Mouse (Mus musculus): ENCODE data around the gene Gtf2b. TPM values are rescaled to one million over a fixed set of nuclear protein-coding genes. Genes with fewer than 3 reads are reported as not detected.

Gene Gtf2b
- total RNA-seq, 4 experiments from 2014 or later: 17.8 to 20.6 (median 19.2) TPM

DNA sequence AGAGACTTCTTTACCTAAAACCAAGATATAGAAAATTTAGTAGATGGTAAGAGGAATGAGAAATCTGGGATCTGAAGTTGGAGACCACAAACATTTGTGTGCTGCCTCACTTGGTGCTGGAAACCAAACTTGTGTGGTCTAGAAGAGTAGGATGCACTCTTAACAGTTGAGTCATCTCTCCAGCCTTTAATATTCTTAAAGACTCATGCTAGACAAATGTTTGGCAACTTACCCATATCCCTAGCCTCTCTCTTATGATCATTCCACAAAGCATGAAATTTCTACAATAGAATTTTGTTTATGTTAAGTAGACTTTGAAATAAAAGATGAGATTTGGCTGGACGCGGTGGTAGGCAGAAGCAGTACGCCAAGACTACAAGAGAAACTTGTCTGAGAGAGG, 52.7 kb downstream of the Gtf2b start:
- DNase-seq (ENCODE audit: low spot score): no peak

GRCm38 (mm10) chr3:142823606-142824005, 58.8 kb downstream of the Gtf2b start:
- DNase-seq (ENCODE audit: low spot score): no peak

- no peak for DNase-seq (ENCODE audit: low spot score)
Measured at GRCm38 (mm10) chr3:142826449-142827146, 61.8 kb downstream of the Gtf2b start.

- DNase-seq (ENCODE audit: low spot score): no peak
Measured at GRCm38 (mm10) chr3:142832910-142833309, 68.1 kb downstream of the Gtf2b start.

Other genes starting within 250 kb of the Gtf2b start
- gene Gbp7, start 234.7 kb upstream of the Gtf2b start, total RNA-seq (2022): 1 to 10 TPM; 6.2 to 8.1 (median 7.3) TPM
- gene Gbp3, start 205.0 kb upstream of the Gtf2b start, total RNA-seq (2022): 10 to 100 TPM in 1 of 4 experiments, 1 to 10 TPM in 3; 8.1 to 10.6 (median 8.9) TPM
- gene Gbp2b, start 170.2 kb upstream of the Gtf2b start, total RNA-seq (2022): under 1 TPM in 2 of 4 experiments, not detected in 2; 0.19 to 0.52 TPM
- gene Gbp2, start 144.4 kb upstream of the Gtf2b start, total RNA-seq (2022): 10 to 100 TPM; 10.2 to 12.4 (median 11.5) TPM
- gene Kyat3, start 64.0 kb upstream of the Gtf2b start, total RNA-seq (2022): 10 to 100 TPM; 40.0 to 42.6 (median 41.4) TPM
- 10 to 100 TPM; 36.5 to 41.8 (median 38.1) TPM for gene Pkn2, start 117.0 kb downstream of the Gtf2b start, total RNA-seq (2022)